Mouse (Mus musculus): ENCODE data around the gene Mylpf. TPM values are rescaled to one million over a fixed set of nuclear protein-coding genes. Genes with fewer than 3 reads are reported as not detected.
A peak's percentile ranks its signal among the peaks of the same experiment; 100 is the strongest.

The Mylpf gene
- total RNA-seq (2012; rRNA removed), result 322 and 498 TPM in 2 replicates

GRCm38 (mm10) chr7:127208553-127209438 lies at the start of gene Mylpf:
Gene Mylpf, plus strand, starts transcription at chr7:127208890.
- peaks cover 11 to 24% of the 10 kb centered on the region in 2 experiments for H3K4me1 ChIP-seq (ENCODE audit: control insufficient read depth in 2 of 2, insufficient read depth in 2 of 2, low read length in 2 of 2, poor library complexity in 1 of 2)
- H3K9ac ChIP-seq (ENCODE audit: insufficient read depth, low read depth, low read length, poor library complexity, severe bottlenecking), result peak within 1 kb of the TSS; percentile 97
- peak; percentile 97 for DNase-seq (ENCODE audit: low read depth, low spot score)
- H3K27ac ChIP-seq (ENCODE audit: insufficient read depth, low read depth, low read length, poor library complexity, severe bottlenecking), result peak within 1 kb of the TSS; percentile 85
- H3K9me3 ChIP-seq (ENCODE audit: control insufficient read depth, insufficient read depth, low read depth, low read length), result no peaks in the 10 kb centered on the region
- peaks cover 7% of the 10 kb centered on the region for H3K36me3 ChIP-seq (ENCODE audit: control insufficient read depth, insufficient read depth, low read length, poor library complexity, severe bottlenecking)
- peak within 1 kb of the TSS; percentile 93 to 94 for H3K4me3 ChIP-seq (ENCODE audit: insufficient read depth in 1 of 2, low read depth in 1 of 2, low read length in 2 of 2, poor library complexity in 1 of 2, severe bottlenecking in 1 of 2)
- peak; percentile 99 for TF ChIP-seq ZNF384 (IDR thresholded peaks at IDR 0.05; ENCODE audit: low read depth, low read length)
- peak; percentile 75 for TF ChIP-seq CHD2 (IDR thresholded peaks at IDR 0.05; ENCODE audit: low read depth, low read length)
- TF ChIP-seq HCFC1 (IDR thresholded peaks at IDR 0.05; ENCODE audit: borderline replicate concordance, insufficient read depth, low read length), result no peak
- no peak for TF ChIP-seq MAFK (IDR thresholded peaks at IDR 0.05; ENCODE audit: insufficient read depth, low read depth, low read length)
- TF ChIP-seq ZC3H11A (IDR thresholded peaks at IDR 0.05; ENCODE audit: borderline replicate concordance, low read depth, low read length), result no peak
- in situ Hi-C loops (cut with MboI; ENCODE audit: low sequenced_read_pairs in 2 of 2, unreplicated experiment in 2 of 2), result no loop called here

- Histone ChIP-seq H3K27ac (ENCODE audit: insufficient read depth, low read depth, low read length, poor library complexity, severe bottlenecking) (no peak overlapping the region), H3K4me1 (ENCODE audit: control insufficient read depth in 2 of 2, insufficient read depth in 2 of 2, low read length in 2 of 2, poor library complexity in 1 of 2) (peaks cover 0 to 4% of the 10 kb centered on the region in 2 experiments; a peak in 1 of 4 replicates), H3K9ac (ENCODE audit: insufficient read depth, low read depth, low read length, poor library complexity, severe bottlenecking) (no peak overlapping the region), H3K36me3 (ENCODE audit: control insufficient read depth, insufficient read depth, low read length, poor library complexity, severe bottlenecking) (no peaks in the 10 kb centered on the region), H3K4me3 (ENCODE audit: insufficient read depth in 1 of 2, low read depth in 1 of 2, low read length in 2 of 2, poor library complexity in 1 of 2, severe bottlenecking in 1 of 2) (no peak overlapping the region), H3K9me3 (ENCODE audit: control insufficient read depth, insufficient read depth, low read depth, low read length) (no peaks in the 10 kb centered on the region)
- in situ Hi-C loops (cut with MboI; ENCODE audit: low sequenced_read_pairs in 2 of 2, unreplicated experiment in 2 of 2), result no loop called here
- no peak for TF ChIP-seq HCFC1 (IDR thresholded peaks at IDR 0.05; ENCODE audit: borderline replicate concordance, insufficient read depth, low read length)
- TF ChIP-seq ZC3H11A (IDR thresholded peaks at IDR 0.05; ENCODE audit: borderline replicate concordance, low read depth, low read length), result no peak
- no peak for TF ChIP-seq ZNF384 (IDR thresholded peaks at IDR 0.05; ENCODE audit: low read depth, low read length)
- no peak for TF ChIP-seq CHD2 (IDR thresholded peaks at IDR 0.05; ENCODE audit: low read depth, low read length)
- no peak for TF ChIP-seq MAFK (IDR thresholded peaks at IDR 0.05; ENCODE audit: insufficient read depth, low read depth, low read length)
- no peak for DNase-seq (ENCODE audit: low read depth, low spot score)
Measured at GRCm38 (mm10) chr7:127162546-127162945, 46.1 kb upstream of the Mylpf start.

- H3K4me1 ChIP-seq (ENCODE audit: control insufficient read depth in 2 of 2, insufficient read depth in 2 of 2, low read length in 2 of 2, poor library complexity in 1 of 2), result peaks cover 0 to 4% of the 10 kb centered on the region in 2 experiments; a peak in 1 of 4 replicates
- DNase-seq (ENCODE audit: low read depth, low spot score), result no peak
- TF ChIP-seq ZC3H11A (IDR thresholded peaks at IDR 0.05; ENCODE audit: borderline replicate concordance, low read depth, low read length), result no peak
- TF ChIP-seq CHD2 (IDR thresholded peaks at IDR 0.05; ENCODE audit: low read depth, low read length), result no peak
- TF ChIP-seq HCFC1 (IDR thresholded peaks at IDR 0.05; ENCODE audit: borderline replicate concordance, insufficient read depth, low read length), result no peak
- no peak for TF ChIP-seq ZNF384 (IDR thresholded peaks at IDR 0.05; ENCODE audit: low read depth, low read length)
- TF ChIP-seq MAFK (IDR thresholded peaks at IDR 0.05; ENCODE audit: insufficient read depth, low read depth, low read length), result no peak
- H3K4me3 ChIP-seq (ENCODE audit: insufficient read depth in 1 of 2, low read depth in 1 of 2, low read length in 2 of 2, poor library complexity in 1 of 2, severe bottlenecking in 1 of 2), result no peak overlapping the region
- H3K9me3 ChIP-seq (ENCODE audit: control insufficient read depth, insufficient read depth, low read depth, low read length), result no peaks in the 10 kb centered on the region
- H3K36me3 ChIP-seq (ENCODE audit: control insufficient read depth, insufficient read depth, low read length, poor library complexity, severe bottlenecking), result no peaks in the 10 kb centered on the region
- H3K9ac ChIP-seq (ENCODE audit: insufficient read depth, low read depth, low read length, poor library complexity, severe bottlenecking), result no peak overlapping the region
- no peak overlapping the region for H3K27ac ChIP-seq (ENCODE audit: insufficient read depth, low read depth, low read length, poor library complexity, severe bottlenecking)
- in situ Hi-C loops (cut with MboI; ENCODE audit: low sequenced_read_pairs in 2 of 2, unreplicated experiment in 2 of 2), result no loop called here
Measured at GRCm38 (mm10) chr7:127164002-127164401, 44.7 kb upstream of the Mylpf start.

- no peak for DNase-seq (ENCODE audit: low read depth, low spot score)
- H3K9me3 ChIP-seq (ENCODE audit: control insufficient read depth, insufficient read depth, low read depth, low read length), result no peaks in the 10 kb centered on the region
- no peak overlapping the region for H3K4me3 ChIP-seq (ENCODE audit: insufficient read depth in 1 of 2, low read depth in 1 of 2, low read length in 2 of 2, poor library complexity in 1 of 2, severe bottlenecking in 1 of 2)
- in situ Hi-C loops (cut with MboI; ENCODE audit: low sequenced_read_pairs in 2 of 2, unreplicated experiment in 2 of 2), result no loop called here
- H3K36me3 ChIP-seq (ENCODE audit: control insufficient read depth, insufficient read depth, low read length, poor library complexity, severe bottlenecking), result no peaks in the 10 kb centered on the region
- TF ChIP-seq HCFC1 (IDR thresholded peaks at IDR 0.05; ENCODE audit: borderline replicate concordance, insufficient read depth, low read length) (no peak), ZC3H11A (IDR thresholded peaks at IDR 0.05; ENCODE audit: borderline replicate concordance, low read depth, low read length) (no peak), MAFK (IDR thresholded peaks at IDR 0.05; ENCODE audit: insufficient read depth, low read depth, low read length) (no peak)
- no peak overlapping the region for H3K9ac ChIP-seq (ENCODE audit: insufficient read depth, low read depth, low read length, poor library complexity, severe bottlenecking)
- peaks cover 0 to 4% of the 10 kb centered on the region in 2 experiments; a peak in 1 of 4 replicates for H3K4me1 ChIP-seq (ENCODE audit: control insufficient read depth in 2 of 2, insufficient read depth in 2 of 2, low read length in 2 of 2, poor library complexity in 1 of 2)
- H3K27ac ChIP-seq (ENCODE audit: insufficient read depth, low read depth, low read length, poor library complexity, severe bottlenecking), result no peak overlapping the region
Measured at GRCm38 (mm10) chr7:127165607-127166493, 42.8 kb upstream of the Mylpf start.
